Mouse (Mus musculus): ENCODE measurements around the gene Neb.

Neb gene

DNA sequence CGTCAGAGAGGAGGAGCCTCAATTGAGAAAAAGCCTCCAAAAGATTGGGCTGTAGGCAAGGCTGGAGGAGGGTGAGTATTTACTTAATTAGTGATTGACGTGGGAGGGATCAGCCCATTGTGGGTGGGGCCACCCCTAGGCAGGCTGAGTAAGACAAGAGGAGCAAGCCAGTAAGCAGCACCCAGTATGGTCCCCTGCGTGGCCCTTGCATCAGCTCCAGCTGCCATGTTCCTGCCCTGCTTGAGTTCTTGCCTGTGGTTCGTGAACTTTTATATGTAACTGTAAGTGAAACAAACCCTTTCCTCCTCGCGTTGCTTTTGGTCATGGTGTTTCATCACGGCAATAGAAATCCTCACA lies at the start of gene Neb:
Gene Neb, minus strand, starts transcription at position 27 of the 357 bp plus-strand sequence.
- no peak for DNase-seq (ENCODE audit: low read depth, low spot score)

DNA sequence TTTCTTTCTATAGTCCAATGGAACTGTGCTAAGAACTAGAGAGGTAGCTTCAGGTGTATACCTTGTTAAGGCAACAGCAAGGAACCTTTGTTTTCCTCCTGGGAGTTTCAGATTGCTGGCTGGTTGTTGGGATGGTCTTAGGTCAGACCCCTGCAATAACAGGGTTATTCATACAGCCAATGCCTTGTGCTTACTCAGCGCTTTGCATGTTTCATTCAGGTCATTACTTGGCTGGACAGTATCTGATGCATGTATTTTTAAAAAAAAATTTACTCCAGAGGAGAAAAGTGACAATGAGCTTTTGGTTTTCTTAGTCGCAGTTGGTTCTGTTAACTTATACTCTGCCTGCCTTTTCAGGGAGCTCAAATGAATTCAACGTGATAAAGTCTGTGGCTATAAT lies 49.1 kb upstream of the Neb start:
- DNase-seq (ENCODE audit: low read depth, low spot score) = no peak

DNA sequence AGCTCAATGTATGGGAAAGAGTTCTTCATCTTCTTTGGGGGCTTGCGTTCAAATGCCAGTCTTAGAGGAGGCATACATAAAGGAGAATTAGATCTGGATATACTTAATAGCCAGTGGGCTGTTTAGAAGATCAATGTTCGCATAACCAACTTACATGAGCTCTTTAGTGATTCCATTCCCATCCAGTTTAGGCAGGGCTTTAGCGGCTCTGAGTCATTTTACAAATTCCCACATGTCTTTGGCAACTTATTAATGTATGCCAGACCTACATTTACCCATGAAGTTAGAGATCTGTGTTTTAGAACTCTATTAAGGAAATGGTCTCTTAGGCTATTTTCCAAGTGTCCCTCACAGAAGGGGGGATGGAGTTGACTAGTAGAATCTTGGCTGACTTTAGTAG lies 47.8 kb upstream of the Neb start:
- DNase-seq (ENCODE audit: low read depth, low spot score) = no peak

DNA sequence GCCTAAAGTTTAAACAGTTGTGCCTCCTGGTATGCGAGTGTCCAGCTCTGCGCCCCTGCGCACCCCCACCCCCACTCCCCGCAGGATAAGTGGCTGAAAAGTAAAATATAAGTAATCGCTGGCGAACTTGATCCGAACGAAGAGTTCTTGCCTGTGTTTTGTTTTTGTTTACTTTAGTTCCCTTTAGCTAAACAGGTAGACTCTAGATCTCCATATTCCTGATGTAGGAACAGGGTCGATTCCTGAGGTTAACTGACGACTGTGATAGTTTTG lies 47.2 kb upstream of the Neb start:
- DNase-seq (ENCODE audit: low read depth, low spot score) = no peak

DNA sequence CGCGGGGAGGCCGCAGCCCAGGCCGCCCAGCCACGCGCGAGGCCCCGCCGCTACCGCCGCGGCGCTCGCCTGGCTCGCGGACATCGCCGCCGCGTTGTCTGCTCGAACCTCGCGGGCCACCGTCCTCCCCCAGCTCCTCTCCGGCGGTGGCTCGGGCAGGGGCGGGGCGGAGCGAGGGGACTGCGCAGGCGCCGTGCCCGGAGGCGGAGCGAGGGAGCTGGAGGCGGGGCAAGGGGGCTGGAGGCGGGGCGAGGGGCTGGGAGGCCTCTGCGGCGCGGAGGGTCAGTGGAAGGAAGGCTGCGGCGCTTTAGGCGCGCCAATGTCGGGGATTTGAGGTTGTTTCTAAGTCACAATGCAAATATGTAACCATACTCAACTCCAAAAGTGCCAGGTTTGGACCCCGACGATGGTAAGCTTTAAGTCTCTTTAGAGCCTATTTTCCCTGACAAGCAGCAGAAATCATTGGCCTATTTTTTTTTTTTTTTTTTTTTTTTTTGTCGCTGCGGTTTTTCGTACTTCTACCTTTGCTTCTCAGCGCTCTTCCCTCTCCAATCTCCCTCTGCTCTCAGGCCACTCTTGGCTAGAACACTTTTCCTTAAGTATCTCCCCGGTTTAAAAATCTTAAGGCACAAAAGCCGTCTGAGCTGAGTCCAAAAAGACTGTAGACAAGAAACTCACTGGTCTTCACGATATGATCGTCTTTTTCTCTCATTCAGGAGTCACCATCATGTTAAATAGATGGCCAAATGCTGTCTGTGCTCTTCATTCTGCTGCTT lies 46.7 kb upstream of the Neb start, which contains the start of gene Arl5a:
Gene Arl5a, minus strand, starts transcription at position 155 of the 776 bp plus-strand sequence.
- DNase-seq (ENCODE audit: low read depth, low spot score) = peak; percentile 93

GRCm38 (mm10) chr2:52424248-52424728 lies 46.0 kb upstream of the Neb start:
- peak; percentile 75 for DNase-seq (ENCODE audit: low read depth, low spot score)

DNA sequence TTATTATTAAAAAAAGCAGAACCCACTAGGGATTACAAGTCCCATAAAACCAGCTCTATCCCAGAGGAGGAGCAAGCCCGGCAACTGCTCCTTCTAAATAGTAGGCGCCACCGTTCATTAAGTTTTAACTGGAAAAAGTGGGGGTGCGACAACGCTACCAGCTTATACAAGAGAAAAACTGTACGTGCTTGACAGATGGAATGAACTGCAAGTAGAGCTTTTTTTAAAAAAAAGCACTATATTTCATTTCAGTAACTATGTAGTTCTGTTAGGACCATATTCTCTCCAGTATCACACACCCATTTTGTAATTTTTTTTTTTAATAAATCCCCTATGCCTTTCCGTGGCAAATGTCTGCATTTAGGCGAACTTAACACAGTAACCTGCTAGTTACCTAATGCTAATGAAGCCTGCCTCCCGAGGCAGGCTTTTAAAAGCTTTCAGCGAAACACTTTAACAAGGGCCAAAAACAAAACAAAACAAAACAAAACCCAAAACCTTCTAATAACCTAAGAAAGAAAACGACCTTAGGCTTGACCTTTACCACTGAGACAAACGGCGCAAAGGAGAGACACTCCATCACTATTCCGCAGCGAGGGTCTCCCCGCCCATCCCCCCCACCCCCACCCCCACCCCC lies 45.5 kb upstream of the Neb start:
- DNase-seq (ENCODE audit: low read depth, low spot score) = peak; percentile 52

DNA sequence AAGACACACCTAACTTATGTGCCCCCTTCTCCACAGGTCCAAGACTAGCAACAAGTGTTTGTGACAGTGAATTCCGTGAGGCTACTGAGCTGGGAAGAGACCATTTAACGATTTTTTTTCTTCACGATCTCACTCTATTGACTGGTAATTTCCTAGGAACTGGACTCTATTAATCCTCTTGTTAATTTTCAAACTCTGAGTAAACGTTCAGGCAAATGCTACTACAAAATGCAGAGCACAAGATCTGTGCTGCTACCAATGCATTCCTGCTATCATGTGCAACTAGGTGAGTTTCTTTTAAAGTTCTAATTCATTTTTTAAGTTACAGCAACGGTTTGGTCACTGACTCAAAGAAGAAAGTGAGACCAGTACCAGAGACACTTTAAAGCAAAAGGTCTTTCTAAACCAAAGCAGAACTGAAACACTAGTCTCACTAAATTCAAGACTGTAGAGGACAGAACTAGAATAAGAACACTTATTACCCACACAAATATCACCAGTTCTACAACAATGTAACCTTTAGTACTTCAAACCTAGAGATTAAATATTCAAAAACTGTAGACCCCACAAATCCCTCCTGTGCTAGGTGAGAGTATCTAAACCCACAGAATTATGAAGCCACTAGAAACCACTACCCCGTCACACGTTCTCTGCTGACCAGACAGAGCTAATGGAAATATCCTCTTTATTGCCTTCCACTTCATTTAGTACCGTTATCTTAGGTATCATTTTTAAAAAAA lies 44.8 kb upstream of the Neb start:
- peak; percentile 62 for DNase-seq (ENCODE audit: low read depth, low spot score)

- DNase-seq (ENCODE audit: low read depth, low spot score) = no peak
Measured at GRCm38 (mm10) chr2:52421197-52421596, 42.9 kb upstream of the Neb start.

- no peak for DNase-seq (ENCODE audit: low read depth, low spot score)
Measured at GRCm38 (mm10) chr2:52420001-52420710, 41.9 kb upstream of the Neb start.

DNA sequence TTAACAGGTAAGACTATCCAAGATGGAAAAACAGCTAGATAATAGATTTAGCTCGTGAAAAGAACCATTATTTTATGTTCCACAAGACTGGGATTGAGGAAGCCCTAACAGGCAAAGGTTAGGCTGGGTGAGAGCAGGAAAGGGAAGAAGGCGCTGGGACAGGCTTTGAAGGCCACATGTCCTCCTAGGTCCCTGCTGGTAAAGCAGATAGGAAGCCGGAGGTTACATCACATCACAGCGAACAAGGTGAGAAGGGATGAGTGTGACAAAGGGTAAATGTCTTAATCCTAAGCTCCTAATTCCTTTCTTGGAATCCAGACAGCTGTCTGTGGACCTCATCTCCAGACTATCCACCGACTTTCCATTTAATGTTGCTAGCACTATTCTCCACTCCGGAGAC lies 41.0 kb upstream of the Neb start:
- no peak for DNase-seq (ENCODE audit: low read depth, low spot score)

- DNase-seq (ENCODE audit: low read depth, low spot score) = peak; percentile 61
Measured at GRCm38 (mm10) chr2:52412524-52413037, 34.3 kb upstream of the Neb start.

DNA sequence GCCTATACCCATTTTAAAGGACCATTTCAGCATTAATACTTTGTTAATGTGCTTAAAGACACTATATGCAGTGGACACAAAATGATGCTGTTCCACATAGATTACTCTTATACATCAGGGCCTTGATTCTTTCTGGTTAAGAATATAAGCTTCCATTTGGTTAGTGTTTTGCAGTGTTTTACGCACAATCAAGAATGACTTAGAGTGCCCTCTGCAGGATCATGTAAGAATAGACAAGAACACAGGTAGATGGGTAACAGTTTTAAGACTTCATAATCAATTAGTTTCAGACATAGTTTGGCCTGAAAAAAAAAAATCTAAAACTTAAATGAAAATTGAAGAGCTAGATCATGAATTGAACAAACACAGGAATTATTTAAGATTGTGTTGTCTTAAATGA lies 28.2 kb upstream of the Neb start:
- DNase-seq (ENCODE audit: low read depth, low spot score) = peak; percentile 40

DNA sequence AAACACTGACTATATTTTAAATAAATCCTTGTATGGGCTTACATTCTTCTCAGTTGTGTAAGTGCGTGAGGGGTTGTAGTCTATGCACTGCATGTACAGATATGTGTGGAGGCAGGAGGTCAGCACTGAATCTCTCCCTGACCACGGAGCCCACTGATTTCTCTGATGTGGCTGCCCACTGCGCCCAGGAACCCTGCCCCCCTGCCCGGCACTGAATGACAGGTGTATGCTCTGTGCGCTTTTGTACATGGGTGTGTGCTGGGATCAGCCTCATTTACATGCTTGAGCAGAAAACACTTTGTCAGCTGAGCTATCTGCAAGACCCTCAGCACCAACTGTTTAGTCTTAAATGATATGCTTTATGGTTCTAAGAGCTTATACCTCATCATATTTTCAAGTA lies 27.0 kb upstream of the Neb start:
- DNase-seq (ENCODE audit: low read depth, low spot score) = no peak

DNA sequence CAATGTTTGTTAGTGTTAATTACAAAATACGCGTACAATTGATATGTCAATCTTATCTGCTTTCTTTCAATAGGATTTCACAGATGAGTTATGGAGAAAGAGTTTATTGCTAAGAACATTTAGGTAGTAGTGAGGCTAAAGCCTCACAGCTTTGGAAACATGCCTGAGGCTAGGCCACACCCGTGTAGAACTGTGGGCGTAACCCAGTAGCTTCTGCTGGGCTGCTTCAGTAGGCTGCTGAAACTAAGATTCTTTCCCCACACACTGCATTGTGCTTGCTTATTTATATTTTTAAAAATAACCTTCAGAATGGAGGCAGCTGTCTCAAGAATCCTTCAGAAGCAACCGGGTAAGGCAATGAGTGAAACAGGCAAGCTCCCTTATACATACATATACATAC lies 16.3 kb upstream of the Neb start:
- DNase-seq (ENCODE audit: low read depth, low spot score) = no peak

- no peak for DNase-seq (ENCODE audit: low read depth, low spot score)
Measured at GRCm38 (mm10) chr2:52390415-52390975, 12.2 kb upstream of the Neb start.

- DNase-seq (ENCODE audit: low read depth, low spot score) = no peak
Measured at GRCm38 (mm10) chr2:52389975-52390374, 11.7 kb upstream of the Neb start.

- no peak for DNase-seq (ENCODE audit: low read depth, low spot score)
Measured at GRCm38 (mm10) chr2:52386451-52386850, 8.2 kb upstream of the Neb start.

GRCm38 (mm10) chr2:52386037-52386436 lies 7.8 kb upstream of the Neb start:
- no peak for DNase-seq (ENCODE audit: low read depth, low spot score)

- DNase-seq (ENCODE audit: low read depth, low spot score) = no peak
Measured at GRCm38 (mm10) chr2:52378848-52379261, 581 bp upstream of the Neb start.

DNA sequence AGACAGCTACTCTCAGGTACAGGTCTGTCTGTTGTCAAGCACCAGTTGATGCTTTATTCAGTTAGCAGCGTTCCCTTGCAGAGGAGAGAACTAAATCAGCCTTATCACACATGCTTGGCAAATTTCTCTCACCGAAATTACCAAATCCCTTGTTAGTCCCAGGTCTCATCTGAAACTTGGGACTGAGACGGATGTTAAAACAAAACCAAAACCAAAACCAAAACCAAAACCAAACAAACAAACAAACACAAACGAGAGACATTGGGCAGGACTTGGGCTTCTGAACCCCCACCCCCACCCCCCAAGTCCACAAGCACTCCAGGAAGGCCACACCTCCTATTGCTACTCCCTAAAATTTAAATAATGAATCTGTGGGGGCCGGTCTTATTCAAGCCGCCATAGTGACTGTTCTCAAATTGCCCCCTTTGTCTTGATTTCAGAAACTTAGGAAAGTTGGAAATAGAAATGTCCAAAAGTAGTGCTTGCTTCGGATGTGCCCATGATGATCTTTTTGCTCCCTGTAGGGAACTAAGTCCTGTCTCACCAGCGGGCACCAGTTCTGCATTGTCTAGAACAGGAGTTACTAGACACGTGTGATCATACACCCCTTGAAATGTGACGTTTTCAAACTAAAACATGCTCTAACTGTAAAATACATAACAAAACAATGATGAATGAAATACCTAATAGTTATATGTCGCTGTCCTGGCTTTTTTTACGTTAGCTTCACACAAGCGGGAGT lies 397 bp downstream of the Neb start:
- DNase-seq (ENCODE audit: low read depth, low spot score) = no peak

Measured in A20 (cell line).